Mouse (Mus musculus) testis, adult 2 months (tissue): ENCODE measurements around the gene Col25a1. TPM values are rescaled to one million over a fixed set of nuclear protein-coding genes. Genes with fewer than 3 reads are reported as not detected.

ENCODE experiments used
- H3K27ac ChIP-seq: fragments of 200-500 bp; 2 replicates; pipeline ENCODE4 v1.5.1; 2012; ENCODE audit warnings: low read depth, low read length; ENCODE audit not compliant: control insufficient read depth, insufficient read depth
- H3K27me3 ChIP-seq: fragments of 200-500 bp; 2 replicates; pipeline ENCODE4 v1.6.1; 2012; ENCODE audit warnings: mild to moderate bottlenecking, low read length, moderate library complexity; ENCODE audit not compliant: control insufficient read depth, insufficient read depth
- H3K36me3 ChIP-seq: fragments of 200-500 bp; 2 replicates; pipeline ENCODE4 v1.6.1; 2012; ENCODE audit warnings: mild to moderate bottlenecking, low read length; ENCODE audit not compliant: control insufficient read depth, insufficient read depth
- H3K4me1 ChIP-seq: fragments of 200-500 bp; 2 replicates; pipeline ENCODE4 v1.6.1; 2012; ENCODE audit warnings: low read length; ENCODE audit not compliant: control insufficient read depth, insufficient read depth
- H3K4me3 ChIP-seq: fragments of 200-500 bp; 2 replicates; pipeline ENCODE4 v1.5.1; 2012; ENCODE audit warnings: low read depth, mild to moderate bottlenecking, low read length, moderate library complexity, mixed read lengths; ENCODE audit not compliant: control insufficient read depth
- CTCF ChIP-seq: fragments of 200-500 bp; IDR thresholded peaks from 2 replicates; pipeline ENCODE4 v1.5.1; 2012; ENCODE audit warnings: low read depth, mild to moderate bottlenecking, inconsistent platforms, low read length, moderate library complexity; ENCODE audit not compliant: control insufficient read depth, insufficient read depth, insufficient replicate concordance
- POLR2A ChIP-seq: fragments of 200-500 bp; IDR thresholded peaks from 2 replicates; pipeline ENCODE4 v1.6.1; 2012; ENCODE audit warnings: low read depth, mild to moderate bottlenecking, inconsistent platforms, low read length, moderate library complexity; ENCODE audit not compliant: control insufficient read depth
- polyA plus RNA-seq: library from polyadenylated mRNA; depleted of rRNA; stranded (reverse); fragments of >200 nt; gene quantifications from 2 replicates; pipeline ENCODE4 v1.2.3, GENCODE M21; 2012

Col25a1 gene
- polyA plus RNA-seq, 1 experiment: 1.9 TPM

DNA sequence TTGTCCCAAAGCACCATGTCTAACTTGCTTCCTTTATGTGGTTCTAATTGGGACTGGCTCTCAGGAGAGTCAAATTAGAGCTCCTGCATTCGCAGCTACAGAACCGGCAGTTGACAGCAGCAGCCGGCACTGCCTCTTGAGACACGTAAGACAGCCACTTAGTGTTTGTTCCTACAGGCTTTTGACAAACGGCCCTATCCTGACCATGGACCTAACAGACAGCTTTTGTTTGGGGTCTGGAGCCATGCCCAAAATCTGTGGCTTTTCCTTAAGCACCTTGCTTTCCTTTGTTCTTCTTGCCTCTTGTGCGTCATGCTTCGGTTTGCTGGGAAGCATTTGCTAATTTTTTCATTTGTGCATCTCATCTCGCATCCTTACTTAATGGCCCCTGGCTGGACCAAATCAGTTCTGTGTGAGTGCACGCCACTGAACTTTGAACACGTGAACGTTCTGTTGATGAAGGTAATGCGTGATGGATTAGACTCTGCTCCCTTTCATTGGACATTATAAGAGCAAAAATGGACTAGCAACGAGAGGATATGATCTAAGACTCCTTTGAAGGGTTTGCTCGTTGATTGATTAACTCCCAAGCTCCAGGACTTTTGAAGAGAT is 179.5 kb downstream of the Col25a1 start:
- Histone ChIP-seq H3K27me3 (no peaks in the 10 kb centered on the region), H3K4me1 (no peaks in the 10 kb centered on the region), H3K27ac (no peak overlapping the region), H3K4me3 (no peak overlapping the region), H3K36me3 (no peaks in the 10 kb centered on the region)
- TF ChIP-seq CTCF (no peak), POLR2A (no peak)

- no peaks in the 10 kb centered on the region for H3K27me3 ChIP-seq
- H3K36me3 ChIP-seq: no peaks in the 10 kb centered on the region
- no peak for TF ChIP-seq POLR2A
- no peak for TF ChIP-seq CTCF
- no peak overlapping the region for H3K4me3 ChIP-seq
- no peaks in the 10 kb centered on the region for H3K4me1 ChIP-seq
- no peak overlapping the region for H3K27ac ChIP-seq
These were observed 181.9 kb downstream of the Col25a1 start for GRCm38 (mm10) chr3:130313246-130313645.

GRCm38 (mm10) chr3:130327039-130328015 is 196.0 kb downstream of the Col25a1 start:
- Histone ChIP-seq H3K36me3 (no peaks in the 10 kb centered on the region), H3K4me1 (no peaks in the 10 kb centered on the region), H3K27me3 (no peaks in the 10 kb centered on the region), H3K4me3 (no peak overlapping the region), H3K27ac (no peak overlapping the region)
- TF ChIP-seq POLR2A: no peak
- no peak for TF ChIP-seq CTCF

DNA sequence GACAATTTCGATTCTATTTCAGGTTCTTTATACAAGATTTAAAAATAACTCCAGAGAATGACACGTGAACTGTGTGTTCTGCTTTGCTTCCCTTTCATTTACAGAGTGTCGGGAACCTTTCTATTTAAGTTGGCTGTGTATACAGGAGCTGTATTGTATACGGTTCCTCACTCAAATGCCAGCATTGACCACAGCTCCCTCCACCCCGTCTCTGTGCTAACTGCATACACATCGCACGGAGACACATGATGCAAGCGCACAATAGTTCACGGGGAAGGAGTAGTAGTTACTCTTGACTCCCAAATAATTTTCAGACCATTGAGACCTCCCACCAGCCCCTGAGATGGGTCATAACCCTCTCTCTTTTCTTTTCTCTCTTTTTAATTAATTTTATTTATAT is 197.6 kb downstream of the Col25a1 start:
- Histone ChIP-seq H3K36me3 (no peaks in the 10 kb centered on the region), H3K4me3 (no peak overlapping the region), H3K27ac (no peak overlapping the region), H3K4me1 (no peaks in the 10 kb centered on the region), H3K27me3 (no peaks in the 10 kb centered on the region)
- TF ChIP-seq POLR2A (no peak), CTCF (no peak)

DNA sequence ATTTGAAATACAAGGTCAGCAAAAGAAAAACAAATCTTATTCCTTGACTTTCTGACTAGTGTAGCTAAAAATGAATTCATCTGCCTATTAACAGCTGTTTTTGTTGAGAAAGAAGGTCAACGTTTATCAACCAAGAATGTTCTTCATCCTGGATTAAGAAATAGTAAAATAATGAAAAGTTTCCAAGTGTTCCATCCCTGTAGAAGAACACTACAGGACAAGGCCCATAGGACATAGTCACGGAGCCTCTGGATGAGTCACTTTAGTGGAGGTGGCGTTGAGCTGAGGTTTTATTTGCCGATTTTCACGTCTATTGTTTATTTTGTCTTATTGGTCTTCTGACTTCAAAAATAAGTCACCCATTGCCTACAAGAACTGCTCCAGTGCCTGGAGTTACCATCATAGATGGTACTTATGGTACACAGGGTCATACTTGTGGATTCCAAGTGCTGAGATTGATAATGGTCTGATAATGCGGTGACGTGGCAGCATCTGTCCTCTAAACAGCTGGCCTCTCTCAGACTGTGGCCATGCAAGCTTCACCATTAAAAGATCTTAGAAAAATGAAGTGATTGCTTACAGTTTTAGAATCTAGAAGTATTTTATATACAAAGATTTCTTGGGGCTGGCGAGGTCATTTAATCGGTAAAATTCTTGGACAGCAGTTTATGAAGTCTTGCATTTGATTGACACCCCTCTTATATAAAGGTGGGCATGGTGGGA is 198.7 kb downstream of the Col25a1 start:
- Histone ChIP-seq H3K4me3 (no peak overlapping the region), H3K36me3 (no peaks in the 10 kb centered on the region), H3K27me3 (no peaks in the 10 kb centered on the region), H3K4me1 (no peaks in the 10 kb centered on the region), H3K27ac (no peak overlapping the region)
- TF ChIP-seq POLR2A (no peak), CTCF (no peak)

GRCm38 (mm10) chr3:130330556-130330950 is 199.3 kb downstream of the Col25a1 start:
- Histone ChIP-seq H3K4me3 (no peak overlapping the region), H3K27me3 (no peaks in the 10 kb centered on the region), H3K27ac (no peak overlapping the region), H3K36me3 (no peaks in the 10 kb centered on the region), H3K4me1 (no peaks in the 10 kb centered on the region)
- no peak for TF ChIP-seq CTCF
- no peak for TF ChIP-seq POLR2A
